ENCODE assay signal across 15 mouse cellular contexts in genomic region chr19:21862289-21862990, GRCm38 (mm10).
A peak's percentile ranks its signal among the peaks of the same experiment; 100 is the strongest.
DNase-seq lines count a peak whose midpoint lies in the region; ATAC-seq lines count a peak whose summit lies in the region.
"Had no signal": no experiment of that assay in that cellular context is flagged by ENCODE, and none has a peak within 500 bp of the region (broad histone marks: within the 10 kb centered on the region; RNA-seq: fewer than 3 reads in every experiment).

No protein-coding gene starts in this region.

- no peak overlapping the region for H3K9ac ChIP-seq in hindbrain, embryonic 14.5 days
- H3K9ac ChIP-seq: forebrain, embryonic 15.5 days; limb, embryonic 12.5 days had no signal

- no peak overlapping the region for H3K4me2 ChIP-seq in hindbrain, embryonic 14.5 days (replicated peaks)
- H3K4me2 ChIP-seq: forebrain, embryonic 15.5 days; limb, embryonic 12.5 days had no signal

- intact Hi-C loops in heart, postnatal 36 days (cut with DNase I): no loop called here

- no peak overlapping the region for H3K4me3 ChIP-seq in hindbrain, embryonic 14.5 days (replicated peaks; ENCODE audit: low read length)
- H3K4me3 ChIP-seq: forebrain, embryonic 15.5 days; gastrocnemius, adult 2 months; heart, embryonic 10.5 days; limb, embryonic 12.5 days had no signal

- peak; percentile 72 for ATAC-seq in megakaryocyte, adult 5-6 weeks (ENCODE audit: poor library complexity, severe bottlenecking)
- ATAC-seq in hindbrain, embryonic 14.5 days (ENCODE audit: low FRiP score): no peak
- ATAC-seq: forebrain, embryonic 15.5 days; midbrain, embryonic 16.5 days had no signal

- no peak overlapping the region for H3K27ac ChIP-seq in hindbrain, embryonic 14.5 days
- H3K27ac ChIP-seq: forebrain, embryonic 15.5 days; gastrocnemius, adult 2 months; heart, embryonic 10.5 days; limb, embryonic 12.5 days had no signal

- peaks cover 17% of the 10 kb centered on the region for H3K36me3 ChIP-seq in hindbrain, embryonic 14.5 days (replicated peaks; ENCODE audit: control insufficient read depth, insufficient read depth)

- H3K4me1 ChIP-seq in hindbrain, embryonic 14.5 days (replicated peaks; ENCODE audit: control insufficient read depth, insufficient read depth, low read length): no peaks in the 10 kb centered on the region
- H3K4me1 ChIP-seq: forebrain, embryonic 15.5 days; limb, embryonic 12.5 days had no signal

- DNase-seq in heart, adult 11 months: peak; percentile 64
- no peak for DNase-seq in heart, postnatal 4 days
- peak; percentile 61 for DNase-seq in 3T3-L1 (ENCODE audit: low read depth, low spot score)
- DNase-seq in R1 (ENCODE audit: low read depth, low spot score): peak; percentile 73
- no peak for DNase-seq in hindbrain, embryonic 14.5 days (ENCODE audit: low spot score)
- no peak for DNase-seq in frontal cortex, postnatal 10 days (ENCODE audit: low spot score in 2 of 2)
- DNase-seq in heart, postnatal 36 days: no peak
- DNase-seq: cerebellum, postnatal 36 days; gastrocnemius, adult 2 months; lung, adult 18-20 months had no signal

- WGBS in hindbrain, embryonic 14.5 days: 92% methylated on average over 5 of the region's 5 CpGs

- no peaks in the 10 kb centered on the region for H3K9me3 ChIP-seq in hindbrain, embryonic 14.5 days (ENCODE audit: control insufficient read depth, low read length)
- H3K9me3 ChIP-seq: forebrain, embryonic 15.5 days; heart, embryonic 10.5 days; limb, embryonic 12.5 days had no signal

- H3K27me3 ChIP-seq in hindbrain, embryonic 14.5 days (ENCODE audit: control insufficient read depth, insufficient read depth, low read length): no peaks in the 10 kb centered on the region
- H3K27me3 ChIP-seq: forebrain, embryonic 15.5 days; limb, embryonic 12.5 days had no signal

Comparison
In these comparisons a context has a peak if more than half of its experiments do, and no peak if none do; other contexts are left out.
1. DNase-seq: peak in heart, adult 11 months (single experiment), 3T3-L1 (single experiment) and R1 (single experiment); none in heart, postnatal 4 days (single experiment), hindbrain, embryonic 14.5 days (single experiment), frontal cortex, postnatal 10 days (0 of 2) and heart, postnatal 36 days (0 of 2).